ENCODE assay signal across 10 mouse cellular contexts in genomic region chr4:57202660-57203361, GRCm38 (mm10). TPM values are rescaled to one million over a fixed set of nuclear protein-coding genes. Genes with fewer than 3 reads are reported as not detected.
DNase-seq lines count a peak whose midpoint lies in the region; ATAC-seq and TF ChIP-seq lines count a peak whose summit lies in the region.
"Had no signal": no experiment of that assay in that cellular context is flagged by ENCODE, and none has a peak within 500 bp of the region (broad histone marks: within the 10 kb centered on the region; RNA-seq: fewer than 3 reads in every experiment).

No protein-coding gene starts in this region.

- no peak overlapping the region for H3K9ac ChIP-seq in kidney, postnatal 0 days (ENCODE audit: low read depth, low read length)
- H3K9ac ChIP-seq in heart, embryonic 12.5 days: no peak overlapping the region
- H3K9ac ChIP-seq in forebrain, embryonic 16.5 days (replicated peaks; ENCODE audit: low read depth, low read length): no peak overlapping the region
- H3K9ac ChIP-seq: neural tube, embryonic 13.5 days had no signal

- H3K27me3 ChIP-seq in kidney, postnatal 0 days (ENCODE audit: insufficient read depth, low read length): no peaks in the 10 kb centered on the region
- H3K27me3 ChIP-seq in heart, embryonic 12.5 days (replicated peaks): no peaks in the 10 kb centered on the region
- H3K27me3 ChIP-seq in forebrain, embryonic 16.5 days (replicated peaks; ENCODE audit: control insufficient read depth, insufficient read depth, low read length): no peaks in the 10 kb centered on the region
- H3K27me3 ChIP-seq: neural tube, embryonic 13.5 days had no signal

- no peak overlapping the region for H3K27ac ChIP-seq in kidney, postnatal 0 days
- H3K27ac ChIP-seq in heart, embryonic 12.5 days (ENCODE audit: poor library complexity, severe bottlenecking): peak overlapping the region; percentile 24; the same call in 1 of the 2 replicates
- H3K27ac ChIP-seq in olfactory bulb, adult 2 months (ENCODE audit: insufficient read depth, low read depth, low read length): no peak overlapping the region
- no peak overlapping the region for H3K27ac ChIP-seq in forebrain, embryonic 16.5 days (ENCODE audit: low read length)
- H3K27ac ChIP-seq: neural tube, embryonic 13.5 days had no signal

- DNase-seq in kidney, postnatal 0 days (ENCODE audit: low spot score): peak; percentile 52
- DNase-seq in kidney, postnatal 25 days: no peak
- peak; percentile 75 for DNase-seq in brain, adult 2 months (ENCODE audit: low read depth, low spot score)
- no peak for DNase-seq in frontal cortex, postnatal 14 days (ENCODE audit: low spot score in 2 of 2)
- no peak for DNase-seq in cerebellum, postnatal 36 days

- 38% methylated on average over 10 of the region's 10 CpGs for WGBS in kidney, postnatal 0 days
- WGBS in heart, embryonic 12.5 days: 40% methylated on average over 10 of the region's 10 CpGs
- WGBS in olfactory bulb, adult 2 months: 64% methylated on average over 10 of the region's 10 CpGs
- WGBS in forebrain, embryonic 16.5 days: 73% methylated on average over 10 of the region's 10 CpGs

- no peak overlapping the region for H3K4me3 ChIP-seq in kidney, postnatal 0 days (replicated peaks; ENCODE audit: low read depth, low read length)
- H3K4me3 ChIP-seq in heart, embryonic 12.5 days: no peak overlapping the region
- no peak overlapping the region for H3K4me3 ChIP-seq in olfactory bulb, adult 2 months (ENCODE audit: insufficient read depth, low read depth, low read length)
- H3K4me3 ChIP-seq in forebrain, embryonic 16.5 days (replicated peaks; ENCODE audit: low read length): no peak overlapping the region
- H3K4me3 ChIP-seq: erythroblast, embryonic 14.5 days; neural tube, embryonic 13.5 days had no signal

- H3K4me2 ChIP-seq in kidney, postnatal 0 days (ENCODE audit: low read length): no peak overlapping the region
- H3K4me2 ChIP-seq in heart, embryonic 12.5 days: no peak overlapping the region
- H3K4me2 ChIP-seq in forebrain, embryonic 16.5 days (ENCODE audit: low read length): no peak overlapping the region
- H3K4me2 ChIP-seq: neural tube, embryonic 13.5 days had no signal

- no peak for TF ChIP-seq POLR2A in olfactory bulb, adult 2 months (IDR thresholded peaks at IDR 0.05; ENCODE audit: insufficient read depth, low read depth, low read length)

- no peaks in the 10 kb centered on the region for H3K4me1 ChIP-seq in kidney, postnatal 0 days (replicated peaks; ENCODE audit: insufficient read depth, low read length)
- H3K4me1 ChIP-seq in heart, embryonic 12.5 days (replicated peaks): peaks cover 13% of the 10 kb centered on the region
- H3K4me1 ChIP-seq in olfactory bulb, adult 2 months (ENCODE audit: control insufficient read depth, insufficient read depth, low read length): peaks cover 9% of the 10 kb centered on the region
- peaks cover 6% of the 10 kb centered on the region for H3K4me1 ChIP-seq in forebrain, embryonic 16.5 days (replicated peaks; ENCODE audit: control insufficient read depth, insufficient read depth, low read length)
- H3K4me1 ChIP-seq: neural tube, embryonic 13.5 days had no signal

- H3K36me3 ChIP-seq in kidney, postnatal 0 days (ENCODE audit: insufficient read depth, low read length): 0 out of 2 replicates have a peak, but pooled peaks cover 19% of the 10 kb centered on the region
- H3K36me3 ChIP-seq in heart, embryonic 12.5 days: peaks cover 6% of the 10 kb centered on the region
- H3K36me3 ChIP-seq in forebrain, embryonic 16.5 days (ENCODE audit: control insufficient read depth, insufficient read depth): no peaks in the 10 kb centered on the region
- H3K36me3 ChIP-seq: neural tube, embryonic 13.5 days had no signal

- no peaks in the 10 kb centered on the region for H3K9me3 ChIP-seq in kidney, postnatal 0 days (replicated peaks; ENCODE audit: low read length)
- H3K9me3 ChIP-seq in heart, embryonic 12.5 days (replicated peaks): peaks cover 5% of the 10 kb centered on the region
- peaks cover 8% of the 10 kb centered on the region for H3K9me3 ChIP-seq in forebrain, embryonic 16.5 days (ENCODE audit: control insufficient read depth, low read length)

- no peak; the same call in 1 of the 2 replicates for TF ChIP-seq CTCF in kidney, postnatal 0 days (IDR thresholded peaks at IDR 0.05; ENCODE audit: low read depth)
- 0 out of 2 replicates have a peak, but pooled peaks have one; percentile 15 for TF ChIP-seq CTCF in olfactory bulb, adult 2 months (IDR thresholded peaks at IDR 0.05; ENCODE audit: insufficient read depth, low read depth, low read length)

- no peak for ATAC-seq in kidney, postnatal 0 days (replicated peaks; ENCODE audit: low FRiP score, low read depth)
- ATAC-seq in heart, embryonic 12.5 days (ENCODE audit: insufficient number of reproducible peaks, low FRiP score): no peak
- ATAC-seq in forebrain, embryonic 16.5 days: no peak

RNA-seq across cellular contexts. Expression of gene Epb41l4b, which starts 59.6 kb away (rescaled TPM):
- 6.8 and 7.0 TPM in 2 replicates for polyA plus RNA-seq in kidney, postnatal 0 days (2015; fragmentation: Nextera tagmentation; extraction: Ambion mirVana)
- polyA plus RNA-seq in heart, embryonic 12.5 days (2016; fragmentation: Nextera tagmentation; extraction: Ambion mirVana): 0.29 and 0.31 TPM in 2 replicates
- not detected in 2 replicates for polyA plus RNA-seq in olfactory bulb, adult 2 months (2012; ENCODE audit: insufficient read depth, insufficient read length, low replicate concordance, missing spikeins)
- 0.67 and 1.2 TPM in 2 replicates for polyA plus RNA-seq in forebrain, embryonic 16.5 days (2015; fragmentation: Nextera tagmentation; extraction: Ambion mirVana)

Comparison
In these comparisons a context has a peak if more than half of its experiments do, and no peak if none do; other contexts are left out.
1. DNase-seq: peak in kidney, postnatal 0 days (single experiment) and brain, adult 2 months (single experiment); none in kidney, postnatal 25 days (0 of 2), frontal cortex, postnatal 14 days (0 of 2) and cerebellum, postnatal 36 days (0 of 2).